Mouse (Mus musculus) intestine, embryonic 14.5 days (tissue): ENCODE data around the gene Gm10354. TPM values are rescaled to one million over a fixed set of nuclear protein-coding genes. Genes with fewer than 3 reads are reported as not detected.
A peak's percentile ranks its signal among the peaks of the same experiment; 100 is the strongest.
"Not testable (repeated sequence)": the region's sequence is repeated elsewhere in the genome, so short reads cannot be mapped to it uniquely, and the experiment has no call there.

Source experiments
- ATAC-seq: fragments of 200-750 bp; cut with Nextera tagmentation; replicated peaks from 2 replicates; pipeline ENCODE4 v1.8.0; 2017; ENCODE audit warnings: low read depth, moderate number of reproducible peaks, moderate TSS enrichment, moderate library complexity; ENCODE audit not compliant: low FRiP score, low TSS enrichment
- DNase-seq: peaks from one replicate; pipeline ENCODE4 v3.0.0-alpha.2; 2018; ENCODE audit warnings: low spot score
- H3K27ac ChIP-seq: fragments of 300-500 bp; sonication (generic); 2 replicates; pipeline ENCODE4 v1.5.1; 2014; ENCODE audit warnings: low read depth, mild to moderate bottlenecking, control low read depth
- H3K27me3 ChIP-seq: fragments of 300-500 bp; sonication (generic); replicated peaks from 2 replicates; pipeline ENCODE4 v1.6.1; 2014; ENCODE audit warnings: low read length, control low read depth; ENCODE audit not compliant: control insufficient read depth, insufficient read depth
- H3K36me3 ChIP-seq: fragments of 300-500 bp; sonication (generic); 2 replicates; pipeline ENCODE4 v1.6.1; 2014; ENCODE audit warnings: low read length, control low read depth; ENCODE audit not compliant: control insufficient read depth, insufficient read depth
- H3K4me1 ChIP-seq: fragments of 300-500 bp; sonication (generic); replicated peaks from 2 replicates; pipeline ENCODE4 v1.6.1; 2014; ENCODE audit warnings: low read length, control low read depth, mixed read lengths; ENCODE audit not compliant: control insufficient read depth, insufficient read depth
- H3K4me2 ChIP-seq: fragments of 300-500 bp; sonication (generic); 2 replicates; pipeline ENCODE4 v1.6.1; 2014; ENCODE audit warnings: low read length
- H3K4me3 ChIP-seq: fragments of 300-500 bp; sonication (generic); 2 replicates; pipeline ENCODE4 v1.5.1; 2014; ENCODE audit warnings: low read depth, low read length, control low read depth, mixed read lengths
- H3K9ac ChIP-seq: fragments of 300-500 bp; sonication (generic); 2 replicates; pipeline ENCODE4 v1.6.1; 2014; ENCODE audit warnings: mild to moderate bottlenecking, low read length
- H3K9me3 ChIP-seq: fragments of 300-500 bp; sonication (generic); 2 replicates; pipeline ENCODE4 v1.6.1; 2016; ENCODE audit warnings: low read length, control low read depth; ENCODE audit not compliant: control insufficient read depth
- WGBS: fragments of 180-500 bp; shearing (Covaris S2); extraction: QIAGEN DNeasy Blood & Tissue Kit; methylation state at CpG from one replicate; pipeline ENCODE4 v1.1.7; 2014; 5-methylcytosine and 5-hydroxymethylcytosine counted together
- polyA plus RNA-seq: library from polyadenylated mRNA; unstranded; fragments of >200 nt; fragmentation: Nextera tagmentation; extraction: Ambion mirVana; gene quantifications from 2 replicates; pipeline ENCODE4 v1.2.1, GENCODE M21; 2014

Gene Gm10354
- not detected in 2 replicates for polyA plus RNA-seq

DNA sequence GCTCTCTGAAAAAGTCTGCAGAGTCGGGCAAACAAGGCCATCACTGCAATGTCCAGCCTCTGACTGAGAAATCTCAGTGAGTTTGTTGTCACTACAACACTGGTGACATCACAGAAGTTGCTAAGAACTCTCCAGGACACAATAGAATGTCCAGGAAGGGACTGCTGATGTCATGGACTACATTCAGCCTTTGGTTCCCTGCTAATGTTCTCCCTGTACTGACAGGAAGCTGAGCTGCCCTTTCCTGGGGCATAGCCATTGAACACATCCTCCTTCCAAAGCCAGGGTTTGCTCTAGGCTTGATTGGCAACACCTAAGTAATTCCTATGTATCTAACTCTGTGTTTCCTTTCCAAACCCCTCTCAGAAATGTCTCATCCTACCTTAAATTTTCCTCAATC is at the start of gene Gm10354:
Gm10354 (minus strand) TSS at position 101 of the 400 bp plus-strand sequence.
- not testable (repeated sequence) for H3K36me3 ChIP-seq, H3K27ac ChIP-seq, ATAC-seq, H3K4me1 ChIP-seq, H3K9ac ChIP-seq, H3K9me3 ChIP-seq, DNase-seq, H3K4me2 ChIP-seq, H3K27me3 ChIP-seq, H3K4me3 ChIP-seq
- no CpG with 5 or more reads among the region's 1 CpGs for WGBS

DNA sequence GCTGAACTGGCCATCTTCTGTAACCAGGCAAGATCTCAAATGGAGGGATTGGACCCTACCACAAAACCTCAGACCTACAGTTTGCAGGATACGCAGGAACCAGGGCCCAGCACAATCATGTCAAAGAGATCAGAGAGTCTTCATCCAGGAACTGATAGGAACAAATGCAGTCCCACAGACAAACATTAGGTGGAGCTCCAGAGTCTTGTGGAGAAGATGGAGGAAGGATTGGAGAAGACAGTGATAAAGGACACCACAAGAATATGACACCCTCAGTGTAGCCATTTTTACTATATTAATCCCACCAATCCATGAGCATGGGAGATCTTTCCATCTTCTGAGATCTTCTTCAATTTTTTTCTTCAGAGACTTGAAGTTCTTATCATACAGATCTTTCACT is 45.6 kb upstream of the Gm10354 start:
- not testable (repeated sequence) for ATAC-seq, H3K27ac ChIP-seq, H3K27me3 ChIP-seq, H3K4me2 ChIP-seq, DNase-seq, H3K4me1 ChIP-seq, H3K9ac ChIP-seq, H3K9me3 ChIP-seq, H3K36me3 ChIP-seq, H3K4me3 ChIP-seq
- 100% methylated on average over 1 of the region's 1 CpGs for WGBS

DNA sequence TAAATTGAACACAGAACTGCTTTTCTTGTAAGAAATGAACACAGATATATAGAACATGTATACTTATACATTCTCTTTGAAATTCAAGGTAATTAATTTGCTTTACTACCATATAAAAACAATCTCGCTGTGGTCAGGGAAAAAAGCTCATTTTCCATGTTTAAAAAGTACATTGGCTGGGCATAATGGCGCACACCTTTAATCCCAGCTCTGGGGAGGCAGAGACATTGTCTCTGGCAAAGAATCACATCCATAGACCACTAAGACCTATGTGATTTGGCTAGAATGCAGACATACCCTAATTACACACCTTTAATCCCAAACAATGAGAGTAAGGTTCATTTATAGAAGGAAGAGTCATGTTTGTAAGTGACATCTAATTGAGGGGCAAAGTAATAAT is 41.3 kb upstream of the Gm10354 start:
- not testable (repeated sequence) for H3K4me1 ChIP-seq, H3K4me3 ChIP-seq, H3K9ac ChIP-seq, H3K4me2 ChIP-seq, ATAC-seq, H3K36me3 ChIP-seq, H3K27me3 ChIP-seq, H3K27ac ChIP-seq, DNase-seq, H3K9me3 ChIP-seq
- 69% methylated on average over 2 of the region's 2 CpGs for WGBS

DNA sequence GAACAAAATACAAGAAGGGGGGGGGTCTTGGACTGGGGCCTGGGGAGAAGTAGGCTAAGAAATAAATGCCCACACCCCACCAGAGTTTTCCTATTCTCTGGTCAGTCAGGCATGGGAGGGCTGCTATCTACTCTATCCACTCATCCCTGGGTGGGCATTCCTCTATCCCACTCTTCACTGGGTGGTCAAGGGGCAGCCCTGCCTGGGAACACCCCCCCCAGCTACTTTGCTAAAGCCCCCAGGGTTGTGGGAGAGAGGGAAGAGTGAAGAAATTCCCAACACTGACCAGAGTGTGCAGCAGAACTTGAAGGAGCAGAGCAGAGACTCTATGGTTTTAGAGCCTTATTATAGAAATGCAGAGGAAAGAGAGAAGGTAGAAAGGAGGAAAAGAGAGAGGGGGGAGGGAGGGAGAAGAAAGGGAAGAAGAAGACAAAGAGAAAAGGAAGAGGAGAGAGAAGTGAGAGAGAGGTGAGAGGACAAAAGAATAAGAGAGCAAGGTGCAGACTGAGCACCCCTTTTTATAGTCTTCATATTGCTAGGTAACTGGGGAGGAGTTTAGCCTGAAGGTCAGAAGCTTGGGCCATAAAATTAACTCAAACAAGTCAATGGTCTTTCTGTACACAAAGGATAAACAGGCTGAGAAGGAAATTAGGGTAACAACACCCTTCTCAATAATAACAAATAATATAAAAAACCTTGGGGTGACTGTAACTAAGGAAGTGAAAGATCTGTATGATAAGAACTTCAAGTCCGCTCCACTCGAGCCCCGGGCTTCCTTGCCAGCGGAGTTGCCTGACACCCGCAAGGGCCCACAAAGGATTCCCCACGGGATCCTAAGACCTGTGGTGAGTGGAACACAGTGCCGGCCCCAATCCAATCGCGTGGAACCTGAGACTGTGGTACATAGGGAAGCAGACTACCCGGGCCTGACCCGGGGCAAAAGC is 32.2 kb upstream of the Gm10354 start:
- H3K4me3 ChIP-seq, H3K27me3 ChIP-seq, H3K9ac ChIP-seq, H3K4me2 ChIP-seq, H3K4me1 ChIP-seq, H3K27ac ChIP-seq, H3K36me3 ChIP-seq, H3K9me3 ChIP-seq: not testable (repeated sequence)
- 81% methylated on average over 11 of the region's 11 CpGs for WGBS
- DNase-seq (peak; percentile 49), ATAC-seq (0 out of 2 replicates have a peak, but pooled peaks have one; percentile 50)

DNA sequence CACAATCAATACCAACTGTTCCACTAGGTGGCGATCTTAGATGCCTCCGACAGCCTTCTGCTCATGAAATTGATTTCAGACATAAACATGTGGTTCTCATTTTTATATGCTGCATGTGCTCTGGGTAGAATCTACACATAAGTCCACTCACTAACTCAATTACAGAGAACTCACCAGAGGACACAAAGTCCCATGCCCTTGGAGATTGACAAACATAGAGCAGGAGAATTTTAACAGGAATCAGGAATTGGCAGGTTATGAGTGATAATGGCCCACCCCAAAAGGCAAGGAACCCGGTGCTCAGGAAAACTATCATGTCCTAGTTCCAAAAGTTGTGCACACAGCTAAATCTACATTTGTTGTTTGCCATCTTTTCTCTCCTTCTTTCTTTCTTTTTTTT is 28.2 kb upstream of the Gm10354 start:
- H3K36me3 ChIP-seq, H3K9ac ChIP-seq, H3K4me2 ChIP-seq, H3K4me1 ChIP-seq, H3K9me3 ChIP-seq, DNase-seq, H3K27ac ChIP-seq, H3K4me3 ChIP-seq, ATAC-seq, H3K27me3 ChIP-seq: not testable (repeated sequence)
- 53% methylated on average over 3 of the region's 3 CpGs for WGBS

DNA sequence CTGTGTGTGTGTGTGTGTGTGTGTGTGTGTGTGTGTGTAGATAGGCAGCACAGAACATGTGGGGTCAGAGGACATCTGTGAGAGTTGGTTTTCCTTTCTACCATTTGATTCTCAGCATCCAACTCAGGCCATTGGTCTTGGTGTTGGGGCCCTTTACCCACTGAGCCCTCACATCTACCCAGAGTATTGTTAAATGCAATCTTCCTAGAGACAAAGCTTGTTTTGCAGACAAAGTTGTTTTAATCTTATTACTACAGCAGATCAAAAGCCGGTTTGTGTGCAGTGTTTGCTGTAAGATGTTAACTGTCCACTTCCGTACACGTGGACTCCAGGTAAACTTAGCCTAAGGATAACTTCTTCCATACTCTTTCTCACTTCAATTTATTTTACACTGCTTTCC is 27.6 kb upstream of the Gm10354 start:
- not testable (repeated sequence) for H3K27ac ChIP-seq, H3K9me3 ChIP-seq, H3K27me3 ChIP-seq, H3K9ac ChIP-seq, H3K4me3 ChIP-seq, H3K36me3 ChIP-seq, DNase-seq, ATAC-seq, H3K4me2 ChIP-seq, H3K4me1 ChIP-seq
- 69% methylated on average over 3 of the region's 3 CpGs for WGBS

DNA sequence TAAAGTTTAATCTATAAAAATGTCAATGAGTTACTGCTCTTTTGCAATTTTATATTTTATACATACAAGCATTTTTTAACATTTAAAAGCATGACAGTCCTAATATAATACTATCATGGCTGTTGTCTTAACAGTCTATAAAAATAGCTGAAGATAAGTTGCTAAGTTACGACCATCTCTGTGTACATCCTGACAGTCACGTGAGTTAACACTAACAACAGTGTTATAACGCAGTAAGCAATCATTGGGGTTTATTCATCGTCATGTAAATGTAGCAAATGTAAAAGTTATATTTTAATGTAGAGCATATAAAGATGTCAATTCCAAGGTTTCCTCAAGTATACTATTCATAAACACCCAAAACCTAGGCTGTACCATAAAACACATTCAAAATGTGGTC is 26.8 kb upstream of the Gm10354 start:
- H3K9ac ChIP-seq, H3K4me2 ChIP-seq, H3K27ac ChIP-seq, H3K36me3 ChIP-seq, DNase-seq, H3K4me1 ChIP-seq, H3K27me3 ChIP-seq, H3K9me3 ChIP-seq, H3K4me3 ChIP-seq: not testable (repeated sequence)
- WGBS = 46% methylated on average over 2 of the region's 4 CpGs
- peak; percentile 79; the same call in 1 of the 2 replicates for ATAC-seq

DNA sequence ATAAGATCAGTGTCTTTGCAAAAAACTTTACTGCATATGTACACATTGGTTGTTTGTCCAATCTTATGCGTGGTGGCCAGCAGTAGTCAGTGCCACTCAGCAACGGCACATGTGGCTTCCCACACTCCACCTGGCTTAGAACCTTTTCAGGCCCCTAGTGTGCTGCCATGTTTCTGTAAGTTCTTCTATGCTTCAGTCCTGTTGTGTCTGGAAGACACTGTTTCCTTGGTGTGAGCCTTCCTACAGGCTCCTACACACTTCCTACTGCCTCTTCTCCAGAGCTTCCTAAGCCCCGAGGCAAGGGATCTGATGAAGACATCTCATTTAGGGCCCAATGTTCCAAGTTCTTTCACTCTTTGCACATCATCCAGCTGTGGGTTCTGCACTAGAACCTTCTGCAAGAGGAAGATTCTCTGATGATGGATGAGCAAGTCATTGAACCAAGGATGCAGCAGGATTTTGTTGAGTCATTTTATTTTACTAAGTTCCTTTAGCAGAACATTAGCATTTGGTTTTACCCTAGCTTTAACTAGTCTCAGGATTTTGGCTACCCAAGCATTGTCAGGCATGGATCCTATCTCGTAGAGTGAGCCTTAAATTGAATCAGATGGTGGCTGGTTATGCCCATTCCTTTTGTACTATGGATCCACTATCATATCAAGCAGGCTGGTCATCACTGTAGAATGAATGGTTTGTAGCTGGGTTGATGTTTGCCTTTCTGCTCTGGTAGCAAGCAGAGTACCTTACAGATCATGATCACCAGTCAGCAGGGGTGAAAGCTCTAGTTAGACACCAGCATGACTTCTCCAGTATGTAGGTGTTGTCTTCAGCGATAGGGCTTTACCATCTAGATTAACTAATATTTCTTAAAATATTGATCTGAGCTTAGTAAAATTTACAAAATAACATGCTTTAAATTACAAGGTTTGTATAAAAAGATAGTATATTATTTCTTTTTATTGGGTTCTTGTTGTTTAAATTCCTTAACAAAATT is 26.1 kb upstream of the Gm10354 start:
- WGBS = 72% methylated on average over 5 of the region's 5 CpGs
- H3K4me2 ChIP-seq, H3K36me3 ChIP-seq, H3K4me3 ChIP-seq, H3K9ac ChIP-seq, DNase-seq, H3K27ac ChIP-seq, H3K4me1 ChIP-seq, H3K9me3 ChIP-seq, H3K27me3 ChIP-seq: not testable (repeated sequence)
- peak; percentile 89 for ATAC-seq
